Mouse (Mus musculus) WW6 (cell line): ENCODE measurements at regions not wholly inside any gene's neighbourhood (a gene's known extent, or its start where the extent isn't known, plus 50 kb on each side); places are given as distances from the start of the nearest gene placed in this dataset.
A peak's percentile ranks its signal among the peaks of the same experiment; 100 is the strongest.

Source experiments
- DNase-seq: peaks from one replicate; pipeline ENCODE4 v3.0.0-alpha.2; 2013; ENCODE audit warnings: low read depth, low spot score

DNA sequence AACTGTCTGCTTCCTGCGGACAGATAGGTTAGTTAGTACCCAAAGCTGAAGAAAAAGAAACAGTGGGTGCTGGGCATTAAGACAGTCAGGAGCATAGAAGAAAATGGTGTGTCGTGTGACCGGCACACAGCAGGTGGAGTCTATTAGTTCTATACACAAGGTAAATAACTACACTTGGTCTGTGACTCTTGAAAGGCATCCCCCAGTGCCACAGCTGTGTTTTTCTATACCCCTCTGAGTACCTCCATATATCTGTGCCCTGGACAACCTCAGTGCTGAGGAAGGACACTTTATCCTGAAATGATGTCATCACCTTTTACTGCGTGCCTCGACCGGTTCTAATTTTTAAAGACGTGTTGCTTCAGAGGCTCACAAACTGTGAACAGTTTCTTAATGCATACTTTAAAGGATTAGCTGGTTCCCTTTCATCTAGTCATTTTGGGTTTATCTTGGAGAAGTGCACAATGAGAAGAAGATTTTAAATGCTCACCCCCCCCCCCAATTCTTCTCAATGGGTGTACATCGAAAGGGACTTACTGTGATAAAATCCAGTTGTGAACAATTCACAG, 666.1 kb downstream of the Pkhd1 start:
- no peak for DNase-seq

DNA sequence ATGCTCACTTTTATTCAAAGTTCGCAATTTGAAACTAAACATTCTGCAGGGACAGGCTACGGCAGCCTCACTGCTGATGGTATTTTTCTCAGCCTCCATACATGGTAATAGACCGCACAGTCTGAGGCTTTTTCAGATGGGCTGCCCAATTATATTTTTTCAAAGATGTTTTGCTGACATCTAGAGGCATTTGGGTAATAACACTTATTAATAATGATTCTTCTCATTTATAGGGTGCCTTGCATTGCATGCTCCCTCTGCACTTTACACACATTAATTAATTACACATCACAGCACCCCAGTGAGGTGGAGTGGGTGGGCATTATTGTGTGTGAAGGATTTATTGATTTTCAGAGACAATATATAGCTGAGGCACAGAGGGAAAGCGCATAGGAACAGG, 644.5 kb downstream of the Pkhd1 start:
- no peak for DNase-seq

DNA sequence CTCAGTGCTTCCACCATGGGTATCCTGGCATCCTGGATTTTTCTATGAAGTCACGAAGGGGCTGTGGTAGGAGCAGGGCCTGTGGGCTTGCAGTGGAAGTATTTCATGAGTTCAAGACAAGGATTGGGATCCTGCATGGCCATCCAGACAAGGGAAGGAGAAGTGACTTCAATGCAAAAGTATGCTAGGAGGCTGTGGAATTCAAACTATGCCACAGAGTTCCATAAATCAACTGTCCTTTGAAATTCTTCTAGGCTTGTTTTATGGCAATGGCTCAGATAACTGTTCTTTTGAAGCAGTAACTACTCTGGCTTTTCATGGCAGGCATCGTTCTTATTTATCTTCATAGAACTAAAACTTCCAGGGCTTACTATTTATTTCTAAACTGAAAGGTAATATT, 643.9 kb downstream of the Pkhd1 start:
- DNase-seq: no peak

DNA sequence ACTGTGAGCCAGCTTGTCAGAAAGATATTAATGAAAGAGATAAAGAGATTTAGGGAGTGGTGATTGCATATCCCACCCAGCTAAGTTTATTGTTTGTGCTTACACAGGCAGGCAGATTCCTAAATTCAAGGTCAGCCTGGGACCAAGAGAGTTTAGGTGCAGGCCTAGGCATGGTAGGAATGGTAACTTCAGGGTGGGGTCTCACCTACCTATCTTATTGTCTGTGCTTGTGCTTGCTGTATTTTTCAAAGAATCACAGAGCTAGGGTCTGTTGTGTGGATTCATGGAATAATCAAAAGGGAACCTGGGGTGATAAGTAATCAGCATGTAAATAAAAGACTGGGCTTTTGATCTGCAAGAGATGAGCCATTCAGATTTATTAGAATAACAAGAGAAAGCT, 642.4 kb downstream of the Pkhd1 start:
- DNase-seq: peak; percentile 7

DNA sequence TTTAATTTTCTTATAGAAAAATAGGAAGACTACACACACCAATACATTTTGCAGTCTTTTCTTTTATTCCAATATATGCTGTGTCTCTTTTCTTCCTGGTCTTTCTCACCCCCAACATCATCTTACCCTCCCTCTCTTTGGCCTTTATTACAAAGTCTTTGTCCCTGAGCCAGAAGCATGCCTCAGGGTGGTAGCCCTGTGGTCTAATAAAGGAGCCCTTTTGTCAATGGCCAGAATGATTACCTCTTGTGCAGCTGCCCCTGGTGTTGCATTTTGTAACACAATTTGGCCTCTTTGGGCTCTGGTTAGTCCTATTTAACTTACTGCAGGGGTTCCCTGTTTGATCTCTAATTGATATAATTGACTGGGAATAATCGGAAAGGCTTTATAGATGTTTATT, 636.7 kb downstream of the Pkhd1 start:
- DNase-seq: no peak

DNA sequence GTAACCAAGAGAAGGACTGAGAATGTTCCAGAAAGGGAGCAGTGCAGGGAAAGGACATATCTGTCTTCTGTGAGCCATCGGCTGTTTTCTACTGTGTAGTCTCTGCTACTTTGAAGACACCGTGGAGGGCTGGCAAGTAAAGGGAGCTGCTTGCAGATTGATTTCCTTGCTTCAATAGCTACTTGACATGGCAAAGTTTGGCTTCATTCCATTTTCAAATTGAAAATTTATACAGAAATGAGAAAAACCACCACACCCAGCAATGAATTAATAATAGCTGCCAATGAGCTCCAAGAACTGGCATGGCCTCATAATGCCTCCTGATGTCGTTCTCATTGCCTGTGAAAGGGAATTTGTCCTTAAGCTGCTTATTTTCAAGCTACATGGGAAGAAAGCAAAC, 635.1 kb downstream of the Pkhd1 start:
- no peak for DNase-seq

DNA sequence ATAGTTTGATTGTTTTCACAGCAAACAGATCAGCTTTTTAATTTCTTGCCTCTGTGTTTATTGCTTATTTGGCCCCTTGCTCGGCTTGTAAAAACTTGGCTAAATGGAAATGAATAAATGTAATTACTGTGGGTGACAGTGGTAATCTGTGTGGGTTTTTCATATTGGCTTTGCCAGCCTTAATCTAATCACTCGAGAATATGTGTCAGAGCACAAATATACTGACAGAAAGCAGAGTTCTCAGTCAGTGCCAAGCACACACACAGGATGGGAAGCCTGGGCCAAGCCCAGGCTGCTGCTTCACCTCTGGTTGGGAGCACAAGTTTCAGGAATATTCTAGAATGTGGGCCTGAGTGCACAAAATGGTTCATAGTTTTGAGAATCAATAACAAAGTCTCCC, 634.4 kb downstream of the Pkhd1 start:
- no peak for DNase-seq

DNA sequence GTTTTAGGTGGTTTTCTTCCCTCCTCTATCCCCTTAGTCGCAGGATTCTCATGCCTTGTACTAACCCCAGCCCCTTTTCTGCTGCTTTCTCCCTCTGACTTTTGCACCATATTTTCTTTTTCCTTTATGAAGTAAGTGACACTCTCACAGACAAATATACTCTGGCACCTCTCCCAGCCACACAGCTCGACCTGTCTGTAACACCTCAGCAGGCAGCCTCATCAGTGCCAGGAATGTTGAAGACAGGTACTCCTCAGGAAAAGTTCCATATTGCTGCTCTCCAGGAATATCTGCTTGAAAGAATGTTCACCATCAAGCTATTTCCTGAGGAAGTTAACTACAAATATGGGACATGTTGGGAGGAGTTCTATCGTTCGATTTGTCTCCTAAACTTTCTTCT, 627.9 kb downstream of the Pkhd1 start:
- no peak for DNase-seq
